24 mouse cellular contexts compared by ENCODE assay signal in the genomic region with DNA sequence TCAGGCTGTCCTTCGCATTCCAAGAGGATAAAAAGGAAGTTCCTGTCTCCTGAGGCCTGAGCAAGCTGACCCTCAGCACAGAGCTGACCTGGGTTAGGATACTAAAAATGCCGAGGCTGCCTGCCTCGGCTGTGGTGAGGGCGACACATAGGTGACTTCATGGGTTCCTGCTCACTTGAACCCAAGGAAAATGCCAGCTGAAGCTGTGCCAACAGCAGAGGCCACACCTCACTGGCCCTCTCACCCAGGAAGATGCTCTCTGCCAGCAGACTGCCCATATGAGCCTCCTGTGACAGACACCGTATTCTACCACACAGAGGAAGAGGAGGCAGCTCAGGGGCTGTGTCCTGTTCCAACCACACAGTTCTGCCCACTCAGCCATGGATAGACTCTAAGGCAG. TPM values are rescaled to one million over a fixed set of nuclear protein-coding genes. Genes with fewer than 3 reads are reported as not detected.
DNase-seq lines count a peak whose midpoint lies in the region; ATAC-seq and TF ChIP-seq lines count a peak whose summit lies in the region.
"Had no signal": no experiment of that assay in that cellular context is flagged by ENCODE, and none has a peak within 500 bp of the region (broad histone marks: within the 10 kb centered on the region; RNA-seq: fewer than 3 reads in every experiment).

No protein-coding gene starts in this region.

- WGBS in heart, adult 2 months: 39% methylated on average over 5 of the region's 5 CpGs
- 75% methylated on average over 5 of the region's 5 CpGs for WGBS in kidney, embryonic 14.5 days
- WGBS in olfactory bulb, adult 2 months: 72% methylated on average over 5 of the region's 5 CpGs

- H3K27ac ChIP-seq in heart, adult 2 months: no peak overlapping the region
- H3K27ac ChIP-seq in kidney, embryonic 14.5 days (ENCODE audit: low read depth, low read length): no peak overlapping the region
- 0 out of 2 replicates have a peak overlapping the region, but pooled peaks have one; percentile 2 for H3K27ac ChIP-seq in olfactory bulb, adult 2 months (ENCODE audit: insufficient read depth, low read depth, low read length)
- H3K27ac ChIP-seq: embryonic facial prominence, embryonic 12.5 days; heart, embryonic 10.5 days; midbrain, embryonic 13.5 days; neural tube, embryonic 12.5 days had no signal

- no peak for ATAC-seq in kidney, embryonic 14.5 days (ENCODE audit: low FRiP score, low TSS enrichment)
- ATAC-seq: forebrain, embryonic 14.5 days; inflammation-experienced regulatory T-cells, adult 6 months; midbrain, embryonic 13.5 days; Patski had no signal

- H3K4me2 ChIP-seq in kidney, embryonic 14.5 days (replicated peaks; ENCODE audit: low read depth, low read length): no peak overlapping the region
- H3K4me2 ChIP-seq: embryonic facial prominence, embryonic 12.5 days; midbrain, embryonic 13.5 days; neural tube, embryonic 12.5 days had no signal

- no peak for TF ChIP-seq EP300 in heart, adult 2 months (IDR thresholded peaks at IDR 0.05; ENCODE audit: insufficient read depth, low read depth, low read length)

- no peaks in the 10 kb centered on the region for H3K36me3 ChIP-seq in heart, adult 2 months (ENCODE audit: control insufficient read depth, insufficient read depth, low read length)
- H3K36me3 ChIP-seq in kidney, embryonic 14.5 days (ENCODE audit: control insufficient read depth, insufficient read depth, low read length): peaks cover 42% of the 10 kb centered on the region

- H3K9me3 ChIP-seq in kidney, embryonic 14.5 days (ENCODE audit: control insufficient read depth, low read length): no peaks in the 10 kb centered on the region
- H3K9me3 ChIP-seq: embryonic facial prominence, embryonic 12.5 days; heart, embryonic 10.5 days; midbrain, embryonic 13.5 days; neural tube, embryonic 12.5 days had no signal

- H3K9ac ChIP-seq in heart, adult 2 months (ENCODE audit: low read depth, low read length): no peak overlapping the region
- no peak overlapping the region for H3K9ac ChIP-seq in kidney, embryonic 14.5 days (ENCODE audit: low read depth, low read length)
- H3K9ac ChIP-seq: embryonic facial prominence, embryonic 12.5 days; midbrain, embryonic 13.5 days; neural tube, embryonic 12.5 days had no signal

- intact Hi-C loops in heart, adult 2 months (cut with DNase I): no loop called here
- intact Hi-C loops in heart, postnatal 10 days (cut with DNase I): loop anchor here (5.0 kb wide), 1 partner anchor 177 kb away; no protein-coding TSS in a partner anchor

- TF ChIP-seq CTCF in heart, adult 2 months (IDR thresholded peaks at IDR 0.05): no peak
- no peak for TF ChIP-seq CTCF in olfactory bulb, adult 2 months (IDR thresholded peaks at IDR 0.05; ENCODE audit: insufficient read depth, low read depth, low read length)

- no peaks in the 10 kb centered on the region for H3K27me3 ChIP-seq in heart, adult 2 months (ENCODE audit: control insufficient read depth, insufficient read depth, low read length)
- H3K27me3 ChIP-seq in kidney, embryonic 14.5 days (ENCODE audit: control insufficient read depth, insufficient read depth, low read length): no peaks in the 10 kb centered on the region
- H3K27me3 ChIP-seq: embryonic facial prominence, embryonic 12.5 days; midbrain, embryonic 13.5 days; neural tube, embryonic 12.5 days; Patski had no signal

- no peak overlapping the region for H3K4me3 ChIP-seq in heart, adult 2 months
- no peak overlapping the region for H3K4me3 ChIP-seq in kidney, embryonic 14.5 days (ENCODE audit: low read length)
- H3K4me3 ChIP-seq in olfactory bulb, adult 2 months (ENCODE audit: insufficient read depth, low read depth, low read length): no peak overlapping the region
- H3K4me3 ChIP-seq: embryonic facial prominence, embryonic 12.5 days; erythroblast, embryonic 14.5 days; heart, embryonic 10.5 days; midbrain, embryonic 13.5 days; neural tube, embryonic 12.5 days had no signal

- no peak for TF ChIP-seq POLR2A in heart, adult 2 months (IDR thresholded peaks at IDR 0.05; ENCODE audit: insufficient read depth, low read depth, low read length)
- TF ChIP-seq POLR2A in olfactory bulb, adult 2 months (IDR thresholded peaks at IDR 0.05; ENCODE audit: insufficient read depth, low read depth, low read length): no peak

- no peaks in the 10 kb centered on the region for H3K79me2 ChIP-seq in heart, adult 2 months (replicated peaks; ENCODE audit: control insufficient read depth, insufficient read depth, low read length)

- H3K4me1 ChIP-seq in heart, adult 2 months (ENCODE audit: control insufficient read depth, insufficient read depth, low read length): 0 out of 2 replicates have a peak, but pooled peaks cover 1% of the 10 kb centered on the region
- H3K4me1 ChIP-seq in kidney, embryonic 14.5 days (ENCODE audit: control insufficient read depth, insufficient read depth, low read length): peaks cover 10% of the 10 kb centered on the region; the same call in 1 of the 2 replicates
- peaks cover 52% of the 10 kb centered on the region for H3K4me1 ChIP-seq in olfactory bulb, adult 2 months (ENCODE audit: control insufficient read depth, insufficient read depth, low read length)
- H3K4me1 ChIP-seq: embryonic facial prominence, embryonic 12.5 days had no signal

- peak; percentile 25 for DNase-seq in adrenal gland, adult 2 months
- no peak for DNase-seq in adrenal gland, postnatal 25 days
- DNase-seq in heart, adult 11 months: peak; percentile 91
- DNase-seq in heart, adult 2 months: no peak
- DNase-seq in kidney, postnatal 25 days: peak; percentile 41 to 72
- DNase-seq in heart, postnatal 10 days: no peak
- DNase-seq: adrenal gland, postnatal 36 days; gastrocnemius, postnatal 14 days; liver; lung, adult 18-20 months; lung, postnatal 14 days; right cerebral cortex, adult 18-20 months; thymus, postnatal 14 days had no signal

RNA-seq across cellular contexts. Expression of gene Polr3h, which starts 7.0 kb away (rescaled TPM):
- 10 to 100 TPM; 15.6 to 34.4 TPM for total RNA-seq in adrenal gland, adult 2 months (2021)
- 16.7 and 17.5 TPM in 2 replicates for polyA plus RNA-seq in adrenal gland, adult 2 months (2012; rRNA removed)
- 21.4 and 28.9 TPM in 2 replicates for total RNA-seq in adrenal gland, postnatal 25 days (2021)
- 1 to 10 TPM; 5.9 to 8.1 TPM for total RNA-seq in heart, adult 2 months (2021)
- polyA plus RNA-seq in heart, adult 2 months (2012; rRNA removed): 7.2 and 10.2 TPM in 2 replicates
- 76.5 and 78.9 TPM in 2 replicates for polyA plus RNA-seq in kidney, embryonic 14.5 days (2014; fragmentation: Nextera tagmentation; extraction: Ambion mirVana)
- not detected in 2 replicates for polyA plus RNA-seq in olfactory bulb, adult 2 months (2012; ENCODE audit: insufficient read depth, insufficient read length, low replicate concordance, missing spikeins)
- total RNA-seq in heart, postnatal 10 days (2021): 10 to 100 TPM in 1 of 2 experiments, 1 to 10 TPM in 1; 9.7 to 10.0 TPM

RNA-seq across cellular contexts. Expression of gene Csdc2, which starts 17.5 kb away (rescaled TPM):
- total RNA-seq in adrenal gland, adult 2 months (2021): 10 to 100 TPM; 10.1 to 19.5 TPM
- 33.6 and 50.1 TPM in 2 replicates for polyA plus RNA-seq in adrenal gland, adult 2 months (2012; rRNA removed)
- 9.9 and 20.0 TPM in 2 replicates for total RNA-seq in adrenal gland, postnatal 25 days (2021)
- 10 to 100 TPM; 66.1 to 92.7 TPM for total RNA-seq in heart, adult 2 months (2021)
- 85.7 and 111 TPM in 2 replicates for polyA plus RNA-seq in heart, adult 2 months (2012; rRNA removed)
- 17.5 and 28.1 TPM in 2 replicates for polyA plus RNA-seq in kidney, embryonic 14.5 days (2014; fragmentation: Nextera tagmentation; extraction: Ambion mirVana)
- polyA plus RNA-seq in olfactory bulb, adult 2 months (2012; ENCODE audit: insufficient read depth, insufficient read length, low replicate concordance, missing spikeins): not detected in 2 replicates
- total RNA-seq in heart, postnatal 10 days (2021): 10 to 100 TPM in 1 of 2 experiments, 1 to 10 TPM in 1; 7.8 to 19.8 TPM
- total RNA-seq: megakaryocyte, adult 5-6 weeks had no signal
- polyA plus RNA-seq: erythroblast, embryonic 14.5 days; inflammation-experienced regulatory T-cells, adult 6 months had no signal

RNA-seq across cellular contexts. Expression of gene Pmm1, which starts 41.7 kb away (rescaled TPM):
- total RNA-seq in adrenal gland, adult 2 months (2021): 10 to 100 TPM; 70.6 to 74.8 TPM
- 114 and 118 TPM in 2 replicates for polyA plus RNA-seq in adrenal gland, adult 2 months (2012; rRNA removed)
- total RNA-seq in adrenal gland, postnatal 25 days (2021): 70.2 and 103 TPM in 2 replicates
- 10 to 100 TPM; 22.0 to 26.7 TPM for total RNA-seq in heart, adult 2 months (2021)
- 27.7 and 34.4 TPM in 2 replicates for polyA plus RNA-seq in heart, adult 2 months (2012; rRNA removed)
- polyA plus RNA-seq in kidney, embryonic 14.5 days (2014; fragmentation: Nextera tagmentation; extraction: Ambion mirVana): 28.3 and 33.0 TPM in 2 replicates
- not detected in 2 replicates for polyA plus RNA-seq in olfactory bulb, adult 2 months (2012; ENCODE audit: insufficient read depth, insufficient read length, low replicate concordance, missing spikeins)
- 10 to 100 TPM; 22.0 to 31.4 TPM for total RNA-seq in heart, postnatal 10 days (2021)

RNA-seq across cellular contexts. Expression of gene Aco2, which starts 47.0 kb away (rescaled TPM):
- 1,000 to 10,000 TPM; 1,000 to 1,044 TPM for total RNA-seq in adrenal gland, adult 2 months (2021)
- polyA plus RNA-seq in adrenal gland, adult 2 months (2012; rRNA removed): 391 and 396 TPM in 2 replicates
- total RNA-seq in adrenal gland, postnatal 25 days (2021): 641 and 903 TPM in 2 replicates
- total RNA-seq in heart, adult 2 months (2021): 1,000 to 10,000 TPM; 1,810 to 2,215 TPM
- polyA plus RNA-seq in heart, adult 2 months (2012; rRNA removed): 2,076 and 2,628 TPM in 2 replicates
- 123 and 191 TPM in 2 replicates for polyA plus RNA-seq in kidney, embryonic 14.5 days (2014; fragmentation: Nextera tagmentation; extraction: Ambion mirVana)
- 365 TPM in 1 of 2 replicates, not detected in the other for polyA plus RNA-seq in olfactory bulb, adult 2 months (2012; ENCODE audit: insufficient read depth, insufficient read length, low replicate concordance, missing spikeins)
- 1,000 to 10,000 TPM; 1,895 to 1,910 TPM for total RNA-seq in heart, postnatal 10 days (2021)

RNA-seq across cellular contexts. Expression of gene Phf5a, which starts 47.4 kb away (rescaled TPM):
- 10 to 100 TPM; 59.6 to 59.8 TPM for total RNA-seq in adrenal gland, adult 2 months (2021)
- polyA plus RNA-seq in adrenal gland, adult 2 months (2012; rRNA removed): 27.7 and 37.1 TPM in 2 replicates
- total RNA-seq in adrenal gland, postnatal 25 days (2021): 53.8 and 58.7 TPM in 2 replicates
- 10 to 100 TPM; 30.2 to 36.5 TPM for total RNA-seq in heart, adult 2 months (2021)
- polyA plus RNA-seq in heart, adult 2 months (2012; rRNA removed): 30.2 and 39.1 TPM in 2 replicates
- polyA plus RNA-seq in kidney, embryonic 14.5 days (2014; fragmentation: Nextera tagmentation; extraction: Ambion mirVana): 192 and 223 TPM in 2 replicates
- not detected in 2 replicates for polyA plus RNA-seq in olfactory bulb, adult 2 months (2012; ENCODE audit: insufficient read depth, insufficient read length, low replicate concordance, missing spikeins)
- 10 to 100 TPM; 51.7 to 56.0 TPM for total RNA-seq in heart, postnatal 10 days (2021)

Comparison
In these comparisons a context has a peak if more than half of its experiments do, and no peak if none do; other contexts are left out.
1. DNase-seq: peak in adrenal gland, adult 2 months (single experiment), heart, adult 11 months (single experiment) and kidney, postnatal 25 days (2 of 2); none in adrenal gland, postnatal 25 days (single experiment), heart, adult 2 months (0 of 2) and heart, postnatal 10 days (0 of 2).